Mouse (Mus musculus): ENCODE data around the gene D130052B06Rik.

- no peak for TF ChIP-seq CTCF (conservative IDR thresholded peaks at IDR 0.05; ENCODE audit: low read length)
- TF ChIP-seq NANOG (IDR thresholded peaks at IDR 0.05; ENCODE audit: borderline replicate concordance, low read length), result no peak
- no peak for TF ChIP-seq POU5F1 (IDR thresholded peaks at IDR 0.05; ENCODE audit: borderline replicate concordance, low read length)
Observed at GRCm38 (mm10) chr11:33579621-33580020, 19.5 kb upstream of the D130052B06Rik start.

All from E14TG2a.4 (cell line).